Mouse (Mus musculus) embryonic facial prominence, embryonic 15.5 days (tissue): ENCODE measurements around the gene Vmn2r101. TPM values are rescaled to one million over a fixed set of nuclear protein-coding genes. Genes with fewer than 3 reads are reported as not detected.

Experiments
- ATAC-seq: fragments of 200-750 bp; cut with Nextera tagmentation; 2 replicates; pipeline ENCODE4 v1.8.0; 2017; ENCODE audit warnings: low read depth, moderate TSS enrichment; ENCODE audit not compliant: insufficient number of reproducible peaks, low FRiP score, low TSS enrichment
- H3K27ac ChIP-seq: fragments of 300-500 bp; sonication (generic); replicated peaks from 2 replicates; pipeline ENCODE4 v1.5.1; 2015; ENCODE audit warnings: mild to moderate bottlenecking, inconsistent platforms
- H3K27me3 ChIP-seq: fragments of 300-500 bp; sonication (generic); 2 replicates; pipeline ENCODE4 v1.6.1; 2015; ENCODE audit warnings: inconsistent platforms
- H3K36me3 ChIP-seq: fragments of 300-500 bp; sonication (generic); 2 replicates; pipeline ENCODE4 v1.6.1; 2015; ENCODE audit warnings: mild to moderate bottlenecking, inconsistent platforms
- H3K4me1 ChIP-seq: fragments of 300-500 bp; sonication (generic); 2 replicates; pipeline ENCODE4 v1.6.1; 2015; ENCODE audit warnings: inconsistent platforms
- H3K4me2 ChIP-seq: fragments of 300-500 bp; sonication (generic); replicated peaks from 2 replicates; pipeline ENCODE4 v1.6.1; 2015; ENCODE audit warnings: mild to moderate bottlenecking, inconsistent platforms
- H3K4me3 ChIP-seq: fragments of 300-500 bp; sonication (generic); replicated peaks from 2 replicates; pipeline ENCODE4 v1.5.1; 2015; ENCODE audit warnings: mild to moderate bottlenecking, inconsistent platforms
- H3K9ac ChIP-seq: fragments of 300-500 bp; sonication (generic); 2 replicates; pipeline ENCODE4 v1.6.1; 2015; ENCODE audit warnings: inconsistent platforms
- H3K9me3 ChIP-seq: fragments of 300-500 bp; sonication (generic); replicated peaks from 2 replicates; pipeline ENCODE4 v1.6.1; 2016; ENCODE audit warnings: inconsistent platforms
- WGBS: fragments of 180-500 bp; shearing (Covaris S2); methylation state at CpG from one replicate; pipeline ENCODE4 v1.1.7; 2015; 5-methylcytosine and 5-hydroxymethylcytosine counted together
- polyA plus RNA-seq: library from polyadenylated mRNA; unstranded; fragments of >200 nt; fragmentation: Nextera tagmentation; extraction: Ambion mirVana; gene quantifications from 2 replicates; pipeline ENCODE4 v1.2.1, GENCODE M21; 2015

The Vmn2r101 gene
- not detected in 2 replicates for polyA plus RNA-seq

GRCm38 (mm10) chr17:19576927-19577326, at the start of gene Vmn2r101:
TSS of gene Vmn2r101 (plus strand) at chr17:19577227.
- no peak for ATAC-seq
- H3K4me1 ChIP-seq = no peaks in the 10 kb centered on the region

GRCm38 (mm10) chr17:19629328-19629727, 52.3 kb downstream of the Vmn2r101 start:
- Histone ChIP-seq H3K27ac (no peak overlapping the region), H3K4me1 (no peaks in the 10 kb centered on the region), H3K36me3 (no peaks in the 10 kb centered on the region), H3K27me3 (no peaks in the 10 kb centered on the region), H3K9me3 (peaks cover 14% of the 10 kb centered on the region; the same call in 1 of the 2 replicates), H3K9ac (no peak overlapping the region), H3K4me2 (no peak overlapping the region), H3K4me3 (no peak overlapping the region)
- 80% methylated on average over 1 of the region's 1 CpGs for WGBS
- ATAC-seq = no peak

More at GRCm38 (mm10) chr17:19576927-19577326, at the start of gene Vmn2r101:
- Histone ChIP-seq H3K27ac (no peak within 1 kb of the TSS), H3K9me3 (no peaks in the 10 kb centered on the region), H3K9ac (no peak within 1 kb of the TSS), H3K4me2 (no peak within 1 kb of the TSS), H3K36me3 (no peaks in the 10 kb centered on the region), H3K4me3 (no peak within 1 kb of the TSS), H3K27me3 (no peaks in the 10 kb centered on the region)

- Histone ChIP-seq H3K4me3 (no peak overlapping the region), H3K36me3 (no peaks in the 10 kb centered on the region), H3K27me3 (no peaks in the 10 kb centered on the region), H3K4me1 (no peaks in the 10 kb centered on the region), H3K9me3 (no peaks in the 10 kb centered on the region), H3K9ac (no peak overlapping the region), H3K27ac (no peak overlapping the region), H3K4me2 (no peak overlapping the region)
- WGBS = 53% methylated on average over 3 of the region's 3 CpGs
- ATAC-seq = no peak
These were observed 81.4 kb downstream of the Vmn2r101 start for GRCm38 (mm10) chr17:19658447-19658846.

- Histone ChIP-seq H3K27me3 (no peaks in the 10 kb centered on the region), H3K4me2 (no peak within 1 kb of the TSS), H3K9me3 (no peaks in the 10 kb centered on the region), H3K9ac (no peak within 1 kb of the TSS), H3K4me3 (no peak within 1 kb of the TSS), H3K4me1 (no peaks in the 10 kb centered on the region), H3K27ac (no peak within 1 kb of the TSS), H3K36me3 (no peaks in the 10 kb centered on the region)
- 59% methylated on average over 2 of the region's 2 CpGs for WGBS
- ATAC-seq = no peak
These were observed 83.0 kb downstream of the Vmn2r101 start, which contains the start of gene Vmn2r102 for GRCm38 (mm10) chr17:19660028-19660427. TSS of gene Vmn2r102 (plus strand) at chr17:19660328.

Other genes starting within 250 kb of the Vmn2r101 start
- gene Vmn2r99, start 215.3 kb upstream of the Vmn2r101 start, polyA plus RNA-seq = not detected in 2 replicates
- not detected in 2 replicates for gene Vmn2r100, start 72.5 kb upstream of the Vmn2r101 start, polyA plus RNA-seq
- not detected in 2 replicates for gene Vmn2r102, start 83.1 kb downstream of the Vmn2r101 start, polyA plus RNA-seq
- gene Vmn2r103, start 196.1 kb downstream of the Vmn2r101 start, polyA plus RNA-seq = not detected in 2 replicates